Mouse (Mus musculus): ENCODE measurements around the gene Exd2.
"Not testable (repeated sequence)": the region's sequence is repeated elsewhere in the genome, so short reads cannot be mapped to it uniquely, and the experiment has no call there.

Gene Exd2

DNA sequence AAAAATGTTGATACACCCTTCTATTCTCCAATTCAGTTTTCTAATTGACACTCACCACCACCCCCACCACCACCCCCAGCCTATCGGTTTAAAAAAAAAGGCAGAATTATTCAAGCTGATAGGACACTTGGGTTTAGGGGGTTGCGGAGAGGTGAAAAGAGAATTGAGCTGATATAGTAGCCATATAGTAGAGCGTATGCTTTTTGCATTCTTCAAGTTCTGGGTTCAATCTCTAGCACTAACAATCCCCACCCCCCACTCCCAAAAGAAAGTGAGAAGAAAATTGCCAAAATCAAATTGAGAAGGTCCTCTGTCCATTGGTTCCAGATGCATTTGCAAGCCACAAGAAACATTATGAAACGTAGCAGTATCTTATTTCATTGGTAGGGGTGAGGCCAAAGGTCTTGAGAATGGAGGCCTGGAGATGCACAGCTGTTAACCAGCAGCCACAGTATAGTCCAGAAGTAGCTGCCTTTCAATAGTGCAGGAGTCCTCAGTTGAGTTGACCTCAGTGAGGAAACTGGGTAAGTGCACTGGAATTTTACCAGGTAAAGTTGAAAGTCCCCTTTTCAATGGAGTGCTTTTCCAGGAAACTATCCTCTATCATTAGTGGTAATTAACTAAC lies 25.7 kb upstream of the Exd2 start:
- Histone ChIP-seq H3K27me3 (ENCODE audit: insufficient read depth, low read length) (peaks cover 13% of the 10 kb centered on the region), H3K4me1 (replicated peaks; ENCODE audit: low read depth, low read length) (peaks cover 18% of the 10 kb centered on the region), H3K4me3 (replicated peaks; ENCODE audit: low read length) (peak overlapping the region; percentile 89), H3K9me3 (ENCODE audit: low read length) (no peaks in the 10 kb centered on the region), H3K36me3 (ENCODE audit: insufficient read depth, low read length) (no peaks in the 10 kb centered on the region)
- TF ChIP-seq POU5F1 (IDR thresholded peaks at IDR 0.05; ENCODE audit: borderline replicate concordance, low read length) (no peak), CTCF (conservative IDR thresholded peaks at IDR 0.05; ENCODE audit: low read length) (no peak), NANOG (IDR thresholded peaks at IDR 0.05; ENCODE audit: borderline replicate concordance, low read length) (no peak)

DNA sequence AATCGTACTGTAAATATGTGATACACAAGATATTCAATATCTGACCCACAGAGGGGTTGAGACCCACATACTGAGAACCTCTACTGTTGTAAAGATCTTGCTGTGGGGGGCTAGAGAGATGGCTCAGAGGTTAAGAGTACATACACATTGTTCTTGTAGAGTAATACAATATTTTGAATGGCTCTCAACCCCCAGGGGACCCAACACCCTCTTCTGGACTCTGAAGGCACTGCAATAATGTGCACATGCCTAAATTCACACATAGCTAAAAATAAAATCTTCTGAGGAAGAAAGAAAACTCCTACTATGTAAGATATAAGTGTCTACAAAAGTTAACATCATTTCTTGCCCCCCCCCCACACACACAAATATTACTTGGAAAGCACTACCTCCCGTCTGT lies 21.9 kb upstream of the Exd2 start:
- Histone ChIP-seq H3K27me3 (ENCODE audit: insufficient read depth, low read length) (peaks cover 13% of the 10 kb centered on the region), H3K9me3 (ENCODE audit: low read length) (no peaks in the 10 kb centered on the region), H3K36me3 (ENCODE audit: insufficient read depth, low read length) (no peaks in the 10 kb centered on the region), H3K4me1 (replicated peaks; ENCODE audit: low read depth, low read length) (peaks cover 8% of the 10 kb centered on the region), H3K4me3 (replicated peaks; ENCODE audit: low read length) (no peak overlapping the region)
- no peak for TF ChIP-seq NANOG (IDR thresholded peaks at IDR 0.05; ENCODE audit: borderline replicate concordance, low read length)
- TF ChIP-seq POU5F1 (IDR thresholded peaks at IDR 0.05; ENCODE audit: borderline replicate concordance, low read length): no peak
- no peak; the same call in 1 of the 2 replicates for TF ChIP-seq CTCF (conservative IDR thresholded peaks at IDR 0.05; ENCODE audit: low read length)

DNA sequence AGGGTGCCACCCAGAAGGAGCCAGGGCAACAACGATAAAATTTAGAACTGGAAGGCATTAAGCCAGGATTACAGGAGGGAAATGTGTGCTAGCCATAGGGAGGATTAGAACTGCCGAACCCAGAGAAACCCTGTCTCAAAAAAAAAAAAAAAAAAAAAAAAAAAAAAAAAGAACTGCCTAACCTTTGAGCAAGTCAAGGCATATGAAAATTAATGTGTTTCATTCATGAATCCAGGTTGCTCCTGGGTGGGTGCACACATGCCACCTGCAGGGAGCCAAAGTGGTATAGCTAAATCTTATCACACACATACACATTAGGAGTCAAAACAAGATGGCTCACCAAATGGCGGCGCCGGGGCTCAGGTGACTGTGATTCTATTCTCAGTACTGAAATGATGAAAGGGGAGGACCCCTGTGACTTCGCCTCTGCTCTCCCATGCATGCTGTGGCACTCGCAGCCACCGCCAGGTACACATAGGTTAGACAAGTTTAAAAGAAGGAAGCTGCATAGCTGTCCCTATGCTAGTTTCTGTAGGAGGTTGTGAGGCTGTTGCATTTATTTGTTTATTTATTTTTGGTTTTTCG lies 18.3 kb upstream of the Exd2 start:
- Histone ChIP-seq H3K36me3 (ENCODE audit: insufficient read depth, low read length) (no peaks in the 10 kb centered on the region), H3K4me3 (replicated peaks; ENCODE audit: low read length) (no peak overlapping the region), H3K27me3 (ENCODE audit: insufficient read depth, low read length) (0 out of 2 replicates have a peak, but pooled peaks cover 6% of the 10 kb centered on the region), H3K4me1 (replicated peaks; ENCODE audit: low read depth, low read length) (no peaks in the 10 kb centered on the region), H3K9me3 (ENCODE audit: low read length) (no peaks in the 10 kb centered on the region)
- TF ChIP-seq POU5F1 (IDR thresholded peaks at IDR 0.05; ENCODE audit: borderline replicate concordance, low read length) (no peak), NANOG (IDR thresholded peaks at IDR 0.05; ENCODE audit: borderline replicate concordance, low read length) (no peak), CTCF (conservative IDR thresholded peaks at IDR 0.05; ENCODE audit: low read length) (no peak)

DNA sequence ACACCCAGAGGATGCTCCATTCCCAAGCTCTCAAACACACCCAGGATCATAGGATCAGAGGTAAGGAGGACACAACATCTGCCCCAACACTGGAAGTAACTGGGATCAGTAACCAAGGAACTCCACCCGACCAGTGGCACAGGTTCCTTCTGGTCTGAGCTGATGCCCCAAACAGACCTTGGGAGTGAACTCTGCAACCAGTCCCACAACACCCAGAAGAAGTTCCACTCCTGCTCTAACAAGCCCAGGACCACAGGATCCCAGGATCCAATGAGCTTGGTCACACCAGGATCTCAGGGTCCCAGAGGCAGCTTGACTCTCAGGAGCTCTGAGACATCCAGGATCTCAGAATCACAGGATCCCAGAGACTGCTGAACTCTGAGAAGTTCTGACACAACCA lies 9.4 kb upstream of the Exd2 start:
- Histone ChIP-seq H3K36me3 (ENCODE audit: insufficient read depth, low read length) (no peaks in the 10 kb centered on the region), H3K9me3 (ENCODE audit: low read length) (no peaks in the 10 kb centered on the region), H3K27me3 (ENCODE audit: insufficient read depth, low read length) (peaks cover 8% of the 10 kb centered on the region), H3K4me3 (replicated peaks; ENCODE audit: low read length) (no peak overlapping the region), H3K4me1 (replicated peaks; ENCODE audit: low read depth, low read length) (no peaks in the 10 kb centered on the region)
- TF ChIP-seq POU5F1 (IDR thresholded peaks at IDR 0.05; ENCODE audit: borderline replicate concordance, low read length) (no peak), CTCF (conservative IDR thresholded peaks at IDR 0.05; ENCODE audit: low read length) (no peak), NANOG (IDR thresholded peaks at IDR 0.05; ENCODE audit: borderline replicate concordance, low read length) (no peak)

DNA sequence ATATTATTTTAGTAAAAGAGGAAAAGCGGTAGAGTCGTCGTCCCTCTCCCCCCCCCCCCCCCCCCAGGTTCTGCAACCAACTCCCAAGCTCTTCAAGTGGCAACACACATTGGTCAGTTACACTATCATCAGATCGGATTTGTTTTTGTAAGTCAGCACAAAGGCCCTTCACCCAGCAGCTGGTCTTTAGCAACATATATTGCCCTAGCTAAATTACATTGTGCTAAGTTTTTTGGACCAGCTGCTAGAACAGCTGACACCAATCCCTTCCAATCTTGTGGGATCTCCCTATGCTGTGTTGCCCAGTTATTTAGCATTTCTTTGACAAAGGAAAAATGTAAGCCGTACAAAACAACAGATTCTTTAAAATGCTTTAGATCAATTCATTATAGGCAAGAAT lies 4.9 kb upstream of the Exd2 start:
- no peaks in the 10 kb centered on the region for H3K36me3 ChIP-seq (ENCODE audit: insufficient read depth, low read length)
- no peaks in the 10 kb centered on the region for H3K4me1 ChIP-seq (replicated peaks; ENCODE audit: low read depth, low read length)
- no peak for TF ChIP-seq NANOG (IDR thresholded peaks at IDR 0.05; ENCODE audit: borderline replicate concordance, low read length)
- TF ChIP-seq CTCF (conservative IDR thresholded peaks at IDR 0.05; ENCODE audit: low read length): no peak
- TF ChIP-seq POU5F1 (IDR thresholded peaks at IDR 0.05; ENCODE audit: borderline replicate concordance, low read length): no peak
- H3K4me3 ChIP-seq (replicated peaks; ENCODE audit: low read length): no peak overlapping the region
- H3K27me3 ChIP-seq (ENCODE audit: insufficient read depth, low read length): peaks cover 4% of the 10 kb centered on the region
- no peaks in the 10 kb centered on the region for H3K9me3 ChIP-seq (ENCODE audit: low read length)

DNA sequence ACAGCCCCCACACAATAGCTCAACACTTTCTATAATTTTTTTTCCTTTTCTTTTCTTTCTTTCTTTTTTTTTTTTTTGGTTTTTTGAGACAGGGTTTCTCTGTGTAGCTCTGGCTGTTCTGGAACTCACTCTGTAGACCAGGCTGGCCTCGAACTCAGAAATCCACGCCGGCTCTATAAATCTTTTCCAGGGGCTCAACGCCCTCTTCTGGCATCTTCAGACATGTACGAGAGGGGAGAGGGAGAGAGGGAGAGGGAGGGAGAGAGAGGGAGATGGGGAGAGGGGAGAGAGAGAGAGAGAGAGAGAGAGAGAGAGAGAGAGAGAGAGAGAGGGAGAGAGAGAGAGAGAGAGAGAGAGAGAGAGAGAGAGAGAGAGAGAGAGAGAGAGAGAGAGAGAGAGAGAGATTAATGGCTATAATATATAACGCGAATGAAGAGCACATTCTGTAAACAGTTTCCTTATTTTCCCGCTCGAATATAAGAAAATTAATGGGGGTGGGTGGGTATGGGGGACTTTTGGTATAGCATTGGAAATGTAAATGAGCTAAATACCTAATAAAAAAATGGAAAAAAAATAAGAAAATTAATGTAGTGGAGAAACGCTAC lies 501 bp upstream of the Exd2 start:
- Histone ChIP-seq H3K4me3 (replicated peaks; ENCODE audit: low read length) (peak overlapping the region; percentile 93), H3K4me1 (replicated peaks; ENCODE audit: low read depth, low read length) (peaks cover 11% of the 10 kb centered on the region)
- not testable (repeated sequence) for H3K9me3 ChIP-seq (ENCODE audit: low read length); H3K36me3 ChIP-seq (ENCODE audit: insufficient read depth, low read length); H3K27me3 ChIP-seq (ENCODE audit: insufficient read depth, low read length)

DNA sequence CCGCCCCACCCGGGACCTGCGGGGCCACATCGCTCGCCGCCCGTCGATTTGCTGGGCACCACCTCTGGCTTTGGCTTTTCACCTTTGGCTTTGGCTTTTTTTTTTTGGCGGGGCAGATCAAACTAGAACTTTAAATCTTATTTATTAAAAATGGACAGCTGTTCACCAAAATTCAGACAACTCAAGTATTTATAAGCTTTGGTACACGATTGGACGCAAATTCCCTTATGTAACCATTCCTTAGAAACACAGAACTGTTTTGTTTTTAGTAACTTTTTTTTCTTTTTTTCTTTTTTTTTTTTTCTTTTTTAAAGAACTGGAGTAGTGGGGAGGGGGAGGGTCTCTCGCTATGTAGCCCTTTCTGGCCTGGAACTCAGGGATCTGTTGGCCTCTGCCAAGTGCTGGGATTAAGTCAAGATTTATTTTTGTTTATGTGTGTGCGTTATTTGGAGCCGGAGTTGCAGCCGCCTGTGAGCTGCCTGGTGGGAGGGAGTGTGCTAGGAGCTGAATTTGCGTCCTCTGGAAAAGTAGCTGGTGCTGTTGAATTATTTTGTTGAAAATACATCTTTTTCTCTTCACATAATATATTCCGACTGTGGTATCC lies 873 bp downstream of the Exd2 start:
- Histone ChIP-seq H3K9me3 (ENCODE audit: low read length) (no peaks in the 10 kb centered on the region), H3K4me1 (replicated peaks; ENCODE audit: low read depth, low read length) (peaks cover 11% of the 10 kb centered on the region), H3K4me3 (replicated peaks; ENCODE audit: low read length) (peak overlapping the region; percentile 93), H3K27me3 (ENCODE audit: insufficient read depth, low read length) (no peaks in the 10 kb centered on the region; the same call in 1 of the 2 replicates), H3K36me3 (ENCODE audit: insufficient read depth, low read length) (no peaks in the 10 kb centered on the region)
- TF ChIP-seq POU5F1 (IDR thresholded peaks at IDR 0.05; ENCODE audit: borderline replicate concordance, low read length) (no peak), NANOG (IDR thresholded peaks at IDR 0.05; ENCODE audit: borderline replicate concordance, low read length) (no peak), CTCF (conservative IDR thresholded peaks at IDR 0.05; ENCODE audit: low read length) (no peak)

DNA sequence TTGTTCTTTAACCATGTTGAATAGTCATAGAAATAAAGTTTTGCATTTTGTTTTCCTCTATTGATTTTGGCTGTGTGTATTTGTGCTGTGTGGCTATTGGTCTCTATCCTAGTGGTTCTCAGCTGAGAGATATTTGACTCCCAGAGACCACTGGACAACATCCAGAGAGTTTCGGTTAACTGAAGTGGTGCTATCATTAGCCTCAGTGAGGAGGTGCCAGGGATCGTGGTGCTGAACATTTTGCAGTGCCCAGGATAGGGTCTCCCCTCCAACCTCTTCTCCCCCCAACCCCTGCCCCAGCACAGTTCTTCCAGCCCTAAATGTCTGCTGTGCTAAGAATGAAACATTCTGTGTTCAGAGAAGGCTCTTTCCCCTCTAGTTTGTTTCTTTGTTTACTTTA lies 7.3 kb downstream of the Exd2 start:
- H3K27me3 ChIP-seq (ENCODE audit: insufficient read depth, low read length): no peaks in the 10 kb centered on the region
- H3K4me1 ChIP-seq (replicated peaks; ENCODE audit: low read depth, low read length): peaks cover 10% of the 10 kb centered on the region; the same call in 1 of the 2 replicates
- H3K36me3 ChIP-seq (ENCODE audit: insufficient read depth, low read length): no peaks in the 10 kb centered on the region
- H3K9me3 ChIP-seq (ENCODE audit: low read length): no peaks in the 10 kb centered on the region
- no peak overlapping the region for H3K4me3 ChIP-seq (replicated peaks; ENCODE audit: low read length)
- TF ChIP-seq POU5F1 (IDR thresholded peaks at IDR 0.05; ENCODE audit: borderline replicate concordance, low read length): no peak
- TF ChIP-seq CTCF (conservative IDR thresholded peaks at IDR 0.05; ENCODE audit: low read length): no peak
- TF ChIP-seq NANOG (IDR thresholded peaks at IDR 0.05; ENCODE audit: borderline replicate concordance, low read length): no peak

All from E14TG2a.4 (cell line).